Mouse (Mus musculus): Measurements from ENCODE around the gene Ciita.

- TF ChIP-seq CTCF (IDR thresholded peaks at IDR 0.05; ENCODE audit: borderline replicate concordance, insufficient read depth, low read depth, low read length) (no peak), POLR2A (IDR thresholded peaks at IDR 0.05; ENCODE audit: borderline replicate concordance, insufficient read depth, low read length) (no peak)
These were observed 43.8 kb downstream of the Ciita start for GRCm38 (mm10) chr16:10523650-10524049.
